Mouse (Mus musculus): ENCODE measurements at regions not wholly inside any gene's neighbourhood (a gene's known extent, or its start where the extent isn't known, plus 50 kb on each side); places are given as distances from the start of the nearest gene placed in this dataset.

DNA sequence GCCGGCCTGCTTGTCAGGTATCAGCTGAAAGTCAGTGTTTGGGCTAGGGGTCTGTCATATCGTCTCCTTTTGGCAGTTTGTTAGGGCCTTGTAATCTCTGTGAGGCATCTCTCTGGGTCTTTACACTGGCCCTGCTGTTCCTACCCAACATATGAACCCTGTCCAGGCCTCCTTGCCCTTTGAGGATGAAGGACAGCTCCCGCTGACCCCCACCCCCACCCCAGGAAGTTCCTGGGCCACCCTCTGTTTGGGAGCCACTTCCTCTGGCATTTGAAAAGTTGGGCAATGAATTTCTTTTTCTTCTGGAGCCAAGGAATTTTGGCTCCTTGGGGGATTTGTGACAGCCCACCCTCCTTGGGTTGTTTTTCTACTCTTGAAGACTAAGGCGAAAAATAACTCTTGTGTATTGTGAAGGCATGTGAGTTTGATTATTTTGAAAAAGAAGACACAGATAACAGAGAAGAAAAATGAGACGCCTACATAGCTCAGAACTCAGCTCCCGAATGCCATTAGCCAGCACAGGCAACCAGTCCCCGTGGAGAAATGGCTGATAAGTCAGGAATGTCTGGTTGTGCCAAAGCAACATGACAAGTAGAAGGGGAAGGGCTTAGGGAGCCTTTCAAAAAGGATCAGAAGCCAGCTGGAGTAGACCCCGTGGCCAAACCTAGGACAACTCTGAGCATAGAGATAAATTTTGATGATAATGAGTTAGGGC lies 249.5 kb downstream of the Gm49356 start:
- no peak for DNase-seq (ENCODE audit: low spot score)

DNA sequence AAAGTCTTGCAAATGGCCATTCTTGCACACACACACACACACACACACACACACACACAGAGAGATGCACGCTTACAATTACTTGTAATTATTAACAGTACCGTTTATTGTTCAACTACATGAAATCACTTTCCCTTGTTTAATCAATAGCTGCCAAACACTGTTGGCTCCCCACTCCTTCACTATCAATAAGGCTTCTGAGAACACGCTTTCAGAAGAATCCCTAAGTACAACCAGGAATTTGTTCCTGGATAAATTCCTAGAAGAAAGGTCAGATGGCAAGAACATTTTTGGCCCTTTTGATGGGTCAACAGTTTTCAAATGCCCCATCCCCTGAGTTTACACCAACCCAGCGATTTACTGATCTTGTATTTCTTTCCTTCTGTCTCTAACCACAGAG lies 252.5 kb downstream of the Gm49356 start:
- no peak for DNase-seq (ENCODE audit: low spot score)

- no peak for DNase-seq (ENCODE audit: low spot score)
Observed at GRCm38 (mm10) chr15:59142481-59142880, 253.4 kb downstream of the Gm49356 start.

GRCm38 (mm10) chr15:59143891-59144290 lies 254.8 kb downstream of the Gm49356 start:
- no peak for DNase-seq (ENCODE audit: low spot score)

DNA sequence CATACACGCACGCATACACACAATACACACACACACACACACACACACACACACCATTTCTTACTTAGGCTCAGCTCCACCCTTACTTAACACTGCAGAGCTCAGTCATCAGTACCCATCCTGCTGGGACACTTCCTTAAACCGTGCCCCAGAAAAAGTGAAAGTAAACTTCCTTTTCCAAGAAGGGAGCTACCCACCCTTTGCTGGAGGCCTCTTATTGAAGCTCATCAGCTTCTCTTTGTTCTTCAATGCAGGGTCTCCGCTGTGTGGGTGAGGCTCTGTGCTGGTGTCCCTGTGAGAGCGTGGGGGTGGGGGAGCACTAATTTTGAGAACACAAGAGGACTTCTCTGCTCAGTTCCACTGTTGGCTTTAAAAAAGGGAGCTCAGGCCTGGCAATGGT lies 256.6 kb downstream of the Gm49356 start:
- DNase-seq (ENCODE audit: low spot score) = no peak

DNA sequence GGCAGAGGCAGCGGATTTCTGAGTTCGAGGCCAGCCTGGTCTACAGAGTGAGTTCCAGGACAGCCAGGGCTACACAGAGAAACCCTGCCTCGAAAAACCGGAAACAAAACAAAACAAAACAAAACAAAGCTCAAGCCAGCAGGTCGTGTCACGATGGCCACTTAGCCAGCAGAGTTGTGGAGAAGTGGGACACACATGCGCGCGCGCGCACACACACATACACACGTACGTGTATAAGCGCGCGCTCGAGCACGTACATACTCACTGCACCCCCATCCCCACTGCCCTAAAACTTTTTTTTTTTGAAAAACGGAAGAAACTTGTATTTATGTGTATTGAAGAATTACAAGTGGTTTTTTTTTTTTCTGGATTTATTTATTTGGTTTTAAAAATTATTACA lies 257.0 kb downstream of the Gm49356 start:
- no peak for DNase-seq (ENCODE audit: low spot score)

DNA sequence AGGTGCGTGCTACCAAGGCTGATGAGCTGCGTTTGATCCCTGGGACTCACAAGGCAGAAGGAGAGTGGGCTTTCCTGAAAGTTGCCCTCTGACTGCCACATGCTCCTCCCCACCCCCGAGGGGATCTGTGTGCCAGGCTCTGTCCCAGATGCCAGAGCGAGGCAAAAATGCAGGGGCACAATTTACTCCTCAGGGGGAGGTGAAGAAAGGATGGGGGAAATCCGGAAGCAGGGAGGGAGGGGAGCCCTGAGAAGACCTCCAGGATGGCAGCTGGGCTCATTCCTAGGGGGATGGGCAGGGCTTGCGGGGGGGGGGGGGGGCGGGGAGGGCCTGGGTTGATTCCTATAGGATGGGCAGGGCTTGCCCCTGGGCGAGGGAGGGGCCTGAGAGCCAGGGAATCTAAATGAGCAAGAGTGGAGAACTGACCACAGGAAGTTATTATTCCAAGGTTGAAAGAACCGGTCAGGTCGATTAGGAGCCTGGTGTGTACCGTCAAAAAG lies 257.5 kb downstream of the Gm49356 start:
- no peak for DNase-seq (ENCODE audit: low spot score)

DNA sequence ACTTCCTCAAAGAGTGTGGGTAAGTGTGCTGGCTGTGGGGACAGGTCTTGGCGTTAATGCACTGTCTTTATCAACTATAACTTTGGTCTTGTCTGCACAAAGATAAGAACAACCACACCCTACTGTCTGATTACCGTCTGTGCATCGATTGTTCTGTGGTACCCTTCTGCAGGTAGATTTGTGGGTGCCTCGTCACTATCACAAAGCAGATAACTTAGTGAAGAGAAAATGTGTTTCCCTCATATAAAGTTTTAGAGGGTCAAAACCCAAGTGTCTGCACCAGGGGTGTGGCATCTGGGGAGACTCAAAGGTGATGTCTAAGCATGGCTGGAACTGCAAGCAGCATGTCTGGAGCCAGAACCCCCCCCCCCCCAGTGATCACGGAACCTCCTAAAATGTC lies 259.4 kb downstream of the Gm49356 start:
- DNase-seq (ENCODE audit: low spot score) = no peak

GRCm38 (mm10) chr15:59151506-59151905 lies 262.4 kb downstream of the Gm49356 start:
- DNase-seq (ENCODE audit: low spot score) = no peak

- DNase-seq (ENCODE audit: low spot score) = no peak
Observed at GRCm38 (mm10) chr15:59152786-59153388, 263.8 kb downstream of the Gm49356 start.

DNA sequence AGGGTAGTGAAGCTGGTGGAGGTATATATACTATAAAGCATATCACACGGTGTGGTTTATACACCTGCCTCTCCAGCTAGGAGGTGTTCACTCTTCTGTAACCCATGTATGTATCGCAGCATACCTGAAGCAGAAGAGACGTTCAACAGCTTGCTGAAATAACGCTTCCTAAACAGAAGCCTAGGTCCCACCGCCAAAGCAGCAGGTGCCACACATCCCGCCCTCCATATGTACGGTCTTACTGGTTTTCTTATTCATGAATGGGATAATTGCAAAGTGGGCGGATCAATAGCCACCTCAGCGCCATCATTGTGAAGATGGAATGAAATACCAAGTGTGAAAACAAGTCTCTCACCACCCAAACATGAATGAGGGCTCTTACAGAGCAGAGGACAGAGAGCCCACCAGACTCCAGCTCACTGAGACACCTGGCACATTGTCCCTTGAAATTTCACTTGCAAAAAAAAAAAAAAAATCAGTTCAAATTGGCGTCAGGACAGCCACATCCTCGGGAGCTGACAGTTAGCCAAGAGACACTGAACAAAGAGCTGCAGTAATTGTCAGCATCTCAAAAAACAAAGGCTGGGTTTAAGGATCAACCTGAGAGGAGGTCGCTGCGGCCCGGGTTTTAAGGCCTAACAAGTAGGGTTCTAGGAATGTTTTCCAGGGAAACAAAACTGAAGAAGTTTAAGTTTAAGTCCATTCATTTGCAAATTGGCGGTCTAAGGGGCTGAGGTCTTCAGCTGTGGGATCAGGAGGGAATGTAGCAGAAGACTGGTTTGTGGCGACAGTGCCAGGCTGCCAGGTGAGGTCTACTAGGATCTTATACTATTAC lies 264.5 kb downstream of the Gm49356 start:
- no peak for DNase-seq (ENCODE audit: low spot score)

DNA sequence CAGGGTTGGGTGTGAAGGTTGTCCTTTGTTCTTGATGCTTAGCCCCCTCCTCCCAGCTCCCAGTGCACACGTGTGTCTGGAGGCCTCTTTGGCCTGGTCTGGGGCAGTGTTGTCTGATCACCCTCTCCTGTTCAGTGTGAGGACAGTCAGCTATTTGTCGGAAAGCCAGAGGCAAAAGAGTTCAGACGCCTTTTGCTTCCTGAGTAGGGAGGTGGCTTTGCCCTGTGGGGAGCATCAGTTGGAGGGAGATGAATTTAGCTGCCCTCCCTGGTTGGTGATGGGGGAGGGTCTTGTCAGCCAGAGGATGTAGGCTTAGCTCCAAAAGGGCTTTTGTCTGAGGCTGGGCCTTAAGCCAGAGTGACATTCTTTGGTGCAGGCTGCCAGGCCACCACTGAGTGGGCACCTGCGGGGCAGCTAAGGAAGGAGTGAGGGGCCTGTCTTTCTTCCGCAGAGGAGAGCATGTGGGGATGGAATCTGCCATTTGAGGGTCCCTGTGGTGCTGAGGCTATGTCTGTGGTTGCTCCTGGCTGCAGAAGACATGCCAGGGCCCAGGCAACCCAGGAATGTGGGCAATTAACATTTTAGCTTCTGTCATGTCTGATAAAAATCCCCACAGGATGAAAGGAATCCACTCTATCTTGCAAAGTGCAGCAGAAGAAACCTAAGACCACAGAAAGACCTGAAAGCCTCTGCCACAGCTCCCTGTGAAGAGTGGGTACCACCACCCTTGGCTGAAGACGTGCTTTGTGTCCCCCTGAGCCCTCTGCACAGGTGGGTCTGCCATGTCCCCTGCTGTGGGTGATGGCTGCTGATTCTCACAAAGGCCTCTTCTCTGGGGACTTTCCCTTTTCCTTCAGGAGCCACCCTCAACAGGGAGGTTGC lies 265.6 kb downstream of the Gm49356 start:
- DNase-seq (ENCODE audit: low spot score) = no peak

- no peak for DNase-seq (ENCODE audit: low spot score)
Observed at GRCm38 (mm10) chr15:59155289-59155623, 266.2 kb downstream of the Gm49356 start.

DNA sequence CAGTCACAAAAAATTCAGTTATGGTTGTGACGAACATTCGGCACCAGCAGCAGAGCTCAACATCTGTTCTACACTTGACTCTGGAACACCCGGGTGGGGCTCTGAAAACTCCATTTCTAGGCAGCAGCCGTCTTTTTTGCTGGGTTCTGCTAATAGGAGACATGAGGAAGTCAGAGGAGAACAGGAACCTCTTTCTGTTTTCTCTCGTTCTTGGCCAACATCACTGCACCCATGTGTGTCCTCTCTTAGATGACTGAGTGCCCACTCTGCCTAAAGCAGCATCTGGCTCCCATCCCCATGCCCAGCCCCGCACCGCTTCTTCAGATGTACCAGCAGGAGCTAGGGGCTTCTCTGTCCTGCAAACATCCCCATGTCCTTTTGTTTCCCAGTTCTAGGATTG lies 267.2 kb downstream of the Gm49356 start:
- no peak for DNase-seq (ENCODE audit: low spot score)

DNA sequence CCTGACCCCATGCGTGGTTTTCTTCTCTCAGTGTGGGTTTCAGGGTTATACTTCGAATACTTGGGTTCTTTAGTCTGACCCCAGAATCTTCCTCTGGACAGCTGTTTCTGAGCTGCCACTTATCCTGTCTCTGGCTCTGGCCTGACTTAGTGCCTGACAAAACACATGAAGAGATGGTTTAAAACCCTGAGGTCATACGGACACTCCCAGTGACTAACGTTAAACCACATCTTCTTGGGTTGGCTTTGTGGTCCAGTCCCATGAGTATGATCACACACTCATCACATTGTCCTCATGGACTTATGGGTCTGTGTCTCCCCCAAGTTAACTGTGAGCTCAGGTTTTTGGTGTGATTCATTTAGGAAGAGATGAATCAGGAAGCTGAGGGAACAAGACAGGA lies 269.7 kb downstream of the Gm49356 start:
- DNase-seq (ENCODE audit: low spot score) = no peak

GRCm38 (mm10) chr15:59160931-59161920 lies 272.1 kb downstream of the Gm49356 start:
- DNase-seq (ENCODE audit: low spot score) = no peak

DNA sequence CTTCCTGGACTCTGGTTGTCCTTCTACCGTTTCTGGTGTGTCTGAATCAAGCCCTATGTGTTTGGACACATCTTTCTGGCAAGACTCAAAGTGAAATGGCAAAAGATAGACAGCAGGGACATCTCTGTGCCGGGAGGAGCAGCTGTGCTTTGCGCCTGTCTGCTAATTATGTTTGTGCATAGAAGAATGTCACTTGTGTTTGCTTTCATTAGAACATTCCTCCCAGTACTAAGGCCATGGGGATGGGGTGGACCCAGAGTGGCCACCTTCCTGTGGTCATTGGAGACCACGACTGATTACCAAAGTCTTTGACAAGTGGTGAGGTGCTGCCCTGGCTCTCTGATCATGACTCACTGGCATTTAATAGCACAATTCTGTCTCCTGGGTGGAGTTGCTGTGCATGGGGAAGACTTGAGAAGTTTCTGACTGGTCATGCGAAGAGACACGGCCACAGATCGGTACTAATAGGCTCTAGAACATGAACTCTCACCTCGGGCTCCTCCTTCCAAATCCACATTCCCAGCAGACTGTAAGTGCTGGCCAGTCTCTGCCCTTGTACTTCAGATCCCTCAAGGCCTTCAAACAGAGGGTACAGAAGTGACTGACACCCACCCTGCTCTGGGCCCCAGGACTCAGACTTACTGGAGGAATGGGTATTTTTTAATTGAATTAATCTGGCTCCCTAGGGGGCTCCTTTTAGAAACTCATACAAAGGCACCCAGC lies 279.0 kb downstream of the Gm49356 start:
- no peak for DNase-seq (ENCODE audit: low spot score)

GRCm38 (mm10) chr15:59168660-59169170 lies 279.6 kb downstream of the Gm49356 start:
- no peak for DNase-seq (ENCODE audit: low spot score)

DNA sequence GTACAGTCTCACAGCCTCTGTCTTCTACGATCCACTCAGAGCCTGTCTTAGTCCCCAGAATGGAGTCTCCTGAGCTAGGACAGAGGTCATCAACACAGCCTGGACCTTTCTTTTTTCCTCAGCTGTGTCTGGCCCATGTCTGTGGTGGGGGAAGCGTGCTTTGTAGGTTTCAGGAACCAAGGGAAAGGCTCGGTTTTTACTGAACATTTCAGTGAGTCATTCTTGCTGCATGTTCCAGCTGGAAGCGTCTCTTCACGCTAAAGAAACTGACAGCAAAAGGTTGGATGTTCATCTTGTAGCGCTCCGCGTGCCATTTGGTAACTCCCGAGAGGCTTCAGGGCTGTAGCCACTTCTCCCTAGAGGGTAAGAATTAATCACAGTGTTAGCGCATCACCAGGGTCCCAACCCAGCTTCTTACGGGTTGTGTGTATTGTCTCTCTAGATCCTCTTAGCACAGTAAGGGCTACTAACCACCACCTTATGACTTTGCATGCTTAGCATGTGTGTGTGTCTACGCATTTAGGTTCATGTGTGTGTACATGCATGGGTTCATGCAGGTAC lies 280.2 kb downstream of the Gm49356 start:
- DNase-seq (ENCODE audit: low spot score) = no peak

DNA sequence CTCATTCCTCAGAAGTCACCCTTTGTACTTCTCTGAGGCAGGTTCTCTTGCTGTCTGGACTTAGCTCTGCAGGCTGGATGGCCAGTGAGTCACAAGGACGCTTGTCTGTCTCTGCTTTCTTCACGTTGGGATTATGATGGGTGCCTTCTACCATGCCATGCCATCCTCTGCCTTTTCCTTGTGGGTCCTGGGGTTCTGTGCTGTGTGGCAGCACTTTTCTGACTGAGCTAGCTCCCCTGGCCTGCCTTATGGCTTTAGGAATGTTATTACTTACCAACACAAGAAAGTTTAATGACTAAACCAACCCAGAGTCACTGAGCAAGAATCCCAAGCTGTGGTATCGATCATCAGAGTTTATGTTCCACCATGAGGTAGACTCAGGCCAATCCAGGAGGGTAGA lies 280.7 kb downstream of the Gm49356 start:
- DNase-seq (ENCODE audit: low spot score) = no peak
